In the genomic region with DNA sequence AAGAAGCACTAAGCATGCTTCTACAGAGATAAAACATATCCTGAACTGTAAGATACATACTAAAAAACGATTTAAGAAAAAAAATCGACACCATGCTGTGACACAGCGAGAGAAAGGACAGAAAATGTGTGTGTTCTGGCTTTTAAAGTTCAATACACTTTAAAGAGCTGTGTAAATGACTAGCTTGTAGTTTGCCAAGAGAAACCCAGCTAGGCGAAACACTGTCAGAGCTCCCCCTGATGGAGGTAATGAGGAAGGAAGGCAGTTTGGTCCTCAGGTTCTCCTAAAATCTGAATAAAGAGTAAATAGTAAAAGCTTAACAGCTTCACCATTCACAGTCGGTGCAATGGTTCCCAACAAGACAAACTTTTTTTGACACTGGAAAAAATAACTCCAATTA, we compare ENCODE assay signal across 8 mouse cellular contexts.
DNase-seq lines count a peak whose midpoint lies in the region; ATAC-seq and TF ChIP-seq lines count a peak whose summit lies in the region.

No protein-coding gene starts in this region.

- H3K9ac ChIP-seq in hindbrain, embryonic 14.5 days: no peak overlapping the region

- WGBS in hindbrain, embryonic 14.5 days: 8% methylated on average over 5 of the region's 5 CpGs
- WGBS in lung, adult 2 months: 11% methylated on average over 5 of the region's 5 CpGs

- peak; percentile 43; the same call in 1 of the 2 replicates for ATAC-seq in hindbrain, embryonic 14.5 days (ENCODE audit: low FRiP score)

- H3K4me2 ChIP-seq in hindbrain, embryonic 14.5 days (replicated peaks): no peak overlapping the region

- no peak overlapping the region for H3K27ac ChIP-seq in hindbrain, embryonic 14.5 days
- H3K27ac ChIP-seq in left cerebral cortex, adult 2 months: no peak overlapping the region

- DNase-seq in adrenal gland, adult (ENCODE audit: inconsistent age in 2 of 2, low spot score in 1 of 2): peak; percentile 6 to 76
- no peak for DNase-seq in adrenal gland, postnatal 4 days (ENCODE audit: low spot score in 2 of 2)
- DNase-seq in 416B (ENCODE audit: low read depth): peak; percentile 29
- DNase-seq in cerebellum, postnatal 25 days: peak; percentile 57 to 71
- DNase-seq in hindbrain, embryonic 14.5 days (ENCODE audit: low spot score): peak; percentile 73
- DNase-seq in left cerebral cortex, adult 2 months (ENCODE audit: extremely low spot score in 1 of 2, low spot score in 2 of 2): peak; percentile 40 to 49
- DNase-seq in right cerebral cortex, postnatal 10 days (ENCODE audit: low spot score in 2 of 2): peak; percentile 63 to 67
- DNase-seq in lung, adult 2 months: no peak

- intact Hi-C loops in left cerebral cortex, adult 2 months (cut with DNase I): loop anchor here (1.0 to 10.0 kb wide), 5 partner anchors 630 to 1293 kb away; no protein-coding TSS in a partner anchor

- H3K4me1 ChIP-seq in hindbrain, embryonic 14.5 days (replicated peaks; ENCODE audit: control insufficient read depth, insufficient read depth, low read length): no peaks in the 10 kb centered on the region
- H3K4me1 ChIP-seq in lung, adult 2 months (ENCODE audit: control insufficient read depth, insufficient read depth, low read length): no peaks in the 10 kb centered on the region

- H3K27me3 ChIP-seq in hindbrain, embryonic 14.5 days (ENCODE audit: control insufficient read depth, insufficient read depth, low read length): no peaks in the 10 kb centered on the region

- no peak overlapping the region for H3K4me3 ChIP-seq in hindbrain, embryonic 14.5 days (replicated peaks; ENCODE audit: low read length)
- H3K4me3 ChIP-seq in left cerebral cortex, adult 2 months: no peak overlapping the region
- H3K4me3 ChIP-seq in lung, adult 2 months (replicated peaks; ENCODE audit: extremely low read depth, low read depth, low read length): no peak overlapping the region

- TF ChIP-seq POLR2A in lung, adult 2 months (IDR thresholded peaks at IDR 0.05; ENCODE audit: borderline replicate concordance, extremely low read depth, low read depth, low read length): no peak

- H3K9me3 ChIP-seq in hindbrain, embryonic 14.5 days (ENCODE audit: control insufficient read depth, low read length): no peaks in the 10 kb centered on the region

- TF ChIP-seq CTCF in left cerebral cortex, adult 2 months (IDR thresholded peaks at IDR 0.05): peak; percentile 79
- no peak for TF ChIP-seq CTCF in lung, adult 2 months (IDR thresholded peaks at IDR 0.05; ENCODE audit: insufficient read depth, low read length)

- no peaks in the 10 kb centered on the region for H3K36me3 ChIP-seq in hindbrain, embryonic 14.5 days (replicated peaks; ENCODE audit: control insufficient read depth, insufficient read depth)

Comparison
In these comparisons a context has a peak if more than half of its experiments do, and no peak if none do; other contexts are left out.
1. DNase-seq: peak in adrenal gland, adult (2 of 2), 416B (single experiment), cerebellum, postnatal 25 days (2 of 2), hindbrain, embryonic 14.5 days (single experiment), left cerebral cortex, adult 2 months (2 of 2) and right cerebral cortex, postnatal 10 days (2 of 2); none in adrenal gland, postnatal 4 days (0 of 2) and lung, adult 2 months (single experiment).